Mouse (Mus musculus) CD4-positive helper T cell, adult 2 months (primary cell): ENCODE measurements around the gene Pola2.
A peak's percentile ranks its signal among the peaks of the same experiment; 100 is the strongest.

Experiments
- DNase-seq: peaks from one replicate; pipeline ENCODE4 v3.0.0-alpha.2; 2012; ENCODE audit warnings: low read depth, missing footprints, low spot score

Pola2 gene

DNA sequence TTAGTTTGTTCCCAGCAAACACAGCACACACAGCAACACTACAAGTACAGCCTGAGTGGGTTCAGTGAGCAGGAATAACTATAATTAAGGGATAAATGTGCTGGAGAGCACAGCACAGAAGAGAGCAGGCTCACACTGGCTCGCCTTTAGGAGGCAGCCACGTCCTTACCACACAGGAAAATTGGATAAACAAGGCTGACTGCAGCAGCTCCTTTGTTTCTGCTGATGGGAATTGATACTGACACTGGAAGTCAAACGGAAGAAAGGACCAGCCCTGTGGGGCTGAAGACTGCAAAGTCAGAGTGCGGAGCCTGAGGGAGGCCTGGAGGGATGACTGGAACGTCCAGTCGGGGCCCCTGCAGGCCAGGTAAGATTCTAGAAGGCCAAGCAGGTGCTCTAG, 53.8 kb downstream of the Pola2 start:
- no peak for DNase-seq

DNA sequence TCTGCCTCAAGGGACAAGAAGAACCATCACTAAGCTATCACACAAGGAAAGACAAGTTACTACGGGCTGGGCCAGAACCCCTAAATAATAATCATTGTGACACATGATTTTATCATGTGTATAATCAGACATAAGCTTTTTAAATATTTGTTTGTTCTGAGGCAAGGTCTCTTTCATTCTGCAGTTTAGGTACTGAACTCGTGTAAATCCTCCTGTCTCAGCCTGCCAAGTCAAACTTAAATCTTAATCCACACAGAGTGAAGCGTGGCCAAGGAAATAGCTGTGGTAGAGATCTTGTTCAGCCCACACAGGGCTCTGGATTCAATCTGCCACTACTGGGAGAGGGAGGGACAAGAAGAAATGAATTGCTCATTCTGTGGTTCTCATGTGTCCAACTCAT, 56.7 kb downstream of the Pola2 start:
- DNase-seq = no peak

DNA sequence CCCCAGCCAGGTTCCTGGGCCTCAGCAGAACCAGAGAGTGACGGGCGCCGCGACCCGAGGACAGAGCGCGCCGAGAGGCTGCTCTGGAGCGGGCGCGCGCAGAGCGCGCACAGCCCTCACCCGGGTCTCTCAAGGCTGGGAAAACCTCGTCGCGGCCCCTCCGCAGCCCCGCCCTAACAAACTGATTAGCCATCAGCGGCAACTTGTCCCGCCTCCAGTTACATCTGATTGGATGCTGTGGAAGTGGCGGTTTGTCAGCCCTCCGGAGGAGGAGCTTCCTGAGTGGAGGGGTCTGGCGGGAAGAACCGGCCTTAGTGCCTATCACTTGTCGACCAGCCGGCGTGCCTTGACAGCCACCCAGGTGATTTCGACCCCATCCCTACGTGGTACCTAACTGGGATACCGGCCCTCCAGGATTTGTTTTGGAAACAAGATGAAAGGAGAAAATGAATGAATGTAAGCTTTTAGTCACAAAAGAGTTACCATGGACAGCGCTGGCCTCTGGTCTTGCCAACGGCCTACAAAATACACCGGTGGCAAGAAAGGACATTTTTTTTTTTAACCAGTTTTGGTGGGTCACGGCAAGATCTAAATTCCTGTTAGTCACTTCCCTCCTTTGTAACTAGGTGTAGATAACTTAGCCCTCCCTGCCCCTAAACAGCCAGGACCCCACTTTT, 69.9 kb downstream of the Pola2 start, which contains the start of gene Tigd3:
TSS of gene Tigd3 (minus strand) at position 148 of the 677 bp plus-strand sequence.
- DNase-seq = peak; percentile 93

DNA sequence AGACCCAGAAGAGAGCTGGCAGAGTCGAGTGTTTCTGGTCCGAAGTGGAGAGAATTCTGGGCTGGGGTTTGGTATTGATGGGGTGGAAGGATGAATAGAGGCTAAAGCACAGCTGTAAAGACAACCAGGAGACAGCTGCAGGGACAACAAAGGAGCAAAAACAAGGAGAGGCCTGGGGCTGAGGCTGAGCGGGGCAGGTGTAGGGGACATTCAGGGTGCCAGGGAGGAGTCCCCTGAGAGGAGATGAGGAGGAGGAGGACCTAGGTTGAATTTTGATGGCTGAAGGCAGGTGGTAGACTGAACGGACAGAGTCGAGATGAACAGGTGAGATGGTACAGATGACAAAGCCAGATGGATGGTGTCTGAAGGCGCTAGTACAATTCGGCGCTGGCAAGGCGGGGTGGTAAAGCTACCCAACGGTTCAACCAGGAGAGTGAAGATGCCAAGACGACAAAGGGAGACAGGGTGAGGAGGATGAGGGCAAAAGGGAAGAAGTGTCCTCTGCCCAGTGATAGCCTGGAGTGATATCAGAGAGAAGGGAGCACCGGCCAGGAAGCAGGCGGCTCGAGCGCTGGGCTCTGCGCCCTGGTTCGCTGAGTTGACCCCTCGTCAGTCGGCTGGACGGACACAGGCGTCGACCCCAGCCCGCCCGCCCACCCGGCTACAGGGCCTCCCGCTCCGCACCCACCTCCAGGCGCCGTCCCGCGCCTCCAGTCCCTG, 70.6 kb downstream of the Pola2 start:
- DNase-seq = no peak

DNA sequence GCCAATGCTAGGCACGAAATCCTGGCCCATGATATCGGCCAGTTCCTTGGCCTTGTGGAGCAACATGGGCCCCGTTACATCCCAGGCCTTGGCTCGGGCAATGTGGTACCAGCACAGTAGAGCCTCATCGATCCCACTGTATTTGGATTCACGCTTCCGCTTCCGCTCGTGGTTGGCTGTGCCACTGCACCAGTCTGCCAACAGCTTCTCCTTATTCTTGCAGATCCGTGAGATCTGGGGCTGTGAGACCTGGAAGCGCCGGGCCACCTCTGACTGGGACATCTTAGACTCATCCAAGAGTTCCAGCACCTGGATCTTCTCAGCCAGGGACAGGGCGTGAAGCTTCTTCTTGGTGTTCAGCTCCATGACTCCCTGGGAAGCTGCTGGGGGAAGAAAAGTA, 71.3 kb downstream of the Pola2 start:
- no peak for DNase-seq

DNA sequence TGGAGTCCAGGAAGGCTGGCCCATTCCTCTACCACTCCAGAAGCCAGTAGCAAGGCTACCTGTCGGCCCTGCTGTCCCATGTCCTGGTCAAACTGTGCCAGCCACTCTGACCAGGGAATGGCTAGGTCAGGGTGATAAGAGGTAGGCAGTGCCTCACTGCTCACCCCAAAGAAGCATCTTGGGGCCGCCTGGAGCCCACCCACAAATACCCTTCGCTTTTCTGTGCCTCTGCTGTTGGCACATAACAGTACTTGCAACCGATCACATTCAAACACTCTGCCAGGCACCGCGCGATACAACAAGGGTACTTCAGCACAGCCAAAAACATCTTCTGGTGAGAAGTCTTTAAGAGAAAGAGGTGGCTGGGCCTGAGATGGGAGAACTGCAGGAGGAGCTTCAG, 71.7 kb downstream of the Pola2 start:
- no peak for DNase-seq

DNA sequence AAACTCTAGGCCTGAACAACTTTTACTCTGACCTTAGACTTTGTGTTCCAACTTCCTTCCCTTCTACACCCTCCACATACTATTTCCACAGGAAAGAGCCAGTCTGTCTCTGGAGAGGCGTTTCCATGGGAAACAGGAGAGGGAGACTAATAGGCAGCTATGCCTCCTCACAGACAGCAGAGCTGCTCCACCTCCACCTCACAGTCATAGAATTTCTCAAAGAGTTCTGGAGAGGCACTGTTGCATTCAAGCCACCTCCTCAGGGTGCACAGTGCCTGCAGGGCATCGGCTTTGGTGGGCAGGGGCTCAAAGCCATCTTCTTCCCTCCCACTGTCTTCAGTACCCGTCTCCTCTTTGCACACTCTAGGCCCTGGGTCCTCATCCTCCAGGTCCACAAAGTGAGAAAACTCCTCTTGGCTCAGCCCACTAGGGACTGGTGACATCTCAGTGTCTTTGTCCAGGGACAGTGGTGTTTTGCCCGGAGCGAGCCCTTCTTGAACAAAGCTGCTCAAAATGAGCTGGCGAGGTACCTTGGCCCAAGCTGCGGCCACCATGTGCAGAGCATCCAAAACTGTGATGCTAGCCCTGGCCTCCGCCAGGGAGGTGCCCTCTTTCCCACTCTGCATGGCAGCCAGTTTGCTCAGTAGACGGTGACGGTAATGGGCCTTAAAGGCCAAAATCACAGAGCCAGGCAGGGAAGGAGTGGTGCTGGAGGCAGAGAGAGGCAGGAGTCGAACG, 72.3 kb downstream of the Pola2 start:
- no peak for DNase-seq
